ENCODE assay signal across 28 mouse cellular contexts in genomic region chr12:5345088-5345487, GRCm38 (mm10). TPM values are rescaled to one million over a fixed set of nuclear protein-coding genes. Genes with fewer than 3 reads are reported as not detected.
DNase-seq lines count a peak whose midpoint lies in the region; ATAC-seq lines count a peak whose summit lies in the region.
"Had no signal": no experiment of that assay in that cellular context is flagged by ENCODE, and none has a peak within 500 bp of the region (broad histone marks: within the 10 kb centered on the region; RNA-seq: fewer than 3 reads in every experiment).

No protein-coding gene starts in this region.

- WGBS in heart, embryonic 10.5 days: 90% methylated on average over 6 of the region's 6 CpGs
- 57% methylated on average over 6 of the region's 6 CpGs for WGBS in kidney, embryonic 16.5 days
- WGBS in lung, embryonic 15.5 days: 51% methylated on average over 6 of the region's 6 CpGs

- H3K9ac ChIP-seq in kidney, embryonic 16.5 days (replicated peaks; ENCODE audit: low read length): no peak overlapping the region
- no peak overlapping the region for H3K9ac ChIP-seq in lung, embryonic 15.5 days
- H3K9ac ChIP-seq: embryonic facial prominence, embryonic 13.5 days; embryonic facial prominence, embryonic 15.5 days; forebrain, embryonic 12.5 days had no signal

- peaks cover 12% of the 10 kb centered on the region for H3K4me1 ChIP-seq in heart, embryonic 10.5 days
- H3K4me1 ChIP-seq in kidney, embryonic 16.5 days (ENCODE audit: insufficient read depth, low read length): no peaks in the 10 kb centered on the region
- H3K4me1 ChIP-seq in lung, embryonic 15.5 days: no peaks in the 10 kb centered on the region
- H3K4me1 ChIP-seq: embryonic facial prominence, embryonic 13.5 days; embryonic facial prominence, embryonic 15.5 days had no signal

- intact Hi-C loops in heart, postnatal 10 days (cut with DNase I): no loop called here

- no peak overlapping the region for H3K27ac ChIP-seq in heart, embryonic 10.5 days
- no peak overlapping the region for H3K27ac ChIP-seq in kidney, embryonic 16.5 days (ENCODE audit: low read length)
- no peak overlapping the region for H3K27ac ChIP-seq in lung, embryonic 15.5 days
- H3K27ac ChIP-seq: embryonic facial prominence, embryonic 13.5 days; embryonic facial prominence, embryonic 15.5 days; forebrain, embryonic 10.5 days; forebrain, embryonic 12.5 days had no signal

- peak; percentile 19 for DNase-seq in heart, embryonic 10.5 days (ENCODE audit: low spot score)
- DNase-seq in heart, postnatal 10 days: no peak
- no peak for DNase-seq in kidney, adult 8-10 months
- DNase-seq in lung, postnatal 10 days: no peak
- peak; percentile 24 for DNase-seq in NIH3T3 (ENCODE audit: low read depth)
- DNase-seq: adrenal gland, adult 2 months; adrenal gland, postnatal 10 days; adrenal gland, postnatal 25 days; B cell, adult 2 months; cerebellum, adult 11 months; cerebellum, adult 18-20 months; cerebellum, adult 8-10 months; cerebellum, adult 9-11 months; cerebellum, postnatal 14 days; cerebellum, postnatal 36 days; embryo, embryonic 11 days had no signal

- no peaks in the 10 kb centered on the region for H3K9me3 ChIP-seq in heart, embryonic 10.5 days
- no peaks in the 10 kb centered on the region for H3K9me3 ChIP-seq in kidney, embryonic 16.5 days (ENCODE audit: low read length)
- no peaks in the 10 kb centered on the region for H3K9me3 ChIP-seq in lung, embryonic 15.5 days
- H3K9me3 ChIP-seq: embryonic facial prominence, embryonic 13.5 days; embryonic facial prominence, embryonic 15.5 days; forebrain, embryonic 10.5 days; forebrain, embryonic 12.5 days had no signal

- no peaks in the 10 kb centered on the region for H3K27me3 ChIP-seq in heart, embryonic 10.5 days (ENCODE audit: insufficient read depth, poor library complexity, severe bottlenecking)
- no peaks in the 10 kb centered on the region for H3K27me3 ChIP-seq in kidney, embryonic 16.5 days (ENCODE audit: insufficient read depth, low read length)
- H3K27me3 ChIP-seq in lung, embryonic 15.5 days: no peaks in the 10 kb centered on the region
- H3K27me3 ChIP-seq: CH12.LX; embryonic facial prominence, embryonic 13.5 days; embryonic facial prominence, embryonic 15.5 days; forebrain, embryonic 12.5 days had no signal

- H3K4me2 ChIP-seq in kidney, embryonic 16.5 days (replicated peaks; ENCODE audit: low read depth, low read length): no peak overlapping the region
- H3K4me2 ChIP-seq in lung, embryonic 15.5 days: no peak overlapping the region
- H3K4me2 ChIP-seq: embryonic facial prominence, embryonic 13.5 days; embryonic facial prominence, embryonic 15.5 days; forebrain, embryonic 12.5 days had no signal

- ATAC-seq in kidney, embryonic 16.5 days (ENCODE audit: low FRiP score, low TSS enrichment): peak; percentile 62
- peak; percentile 64; the same call in 1 of the 2 replicates for ATAC-seq in lung, embryonic 15.5 days (ENCODE audit: borderline replicate concordance, extremely low read depth, low FRiP score, low TSS enrichment)
- ATAC-seq: CD4-positive, CD25-positive, alpha-beta regulatory T cell, adult 4 months; forebrain, embryonic 14.5 days had no signal

- no peak overlapping the region for H3K4me3 ChIP-seq in heart, embryonic 10.5 days
- no peak overlapping the region for H3K4me3 ChIP-seq in kidney, embryonic 16.5 days (ENCODE audit: low read length)
- H3K4me3 ChIP-seq in lung, embryonic 15.5 days: no peak overlapping the region
- H3K4me3 ChIP-seq: embryonic facial prominence, embryonic 13.5 days; embryonic facial prominence, embryonic 15.5 days; erythroblast, embryonic 14.5 days; forebrain, embryonic 10.5 days; forebrain, embryonic 12.5 days had no signal

- H3K36me3 ChIP-seq in heart, embryonic 10.5 days: no peaks in the 10 kb centered on the region
- H3K36me3 ChIP-seq in kidney, embryonic 16.5 days (ENCODE audit: insufficient read depth, low read length): no peaks in the 10 kb centered on the region
- H3K36me3 ChIP-seq in lung, embryonic 15.5 days: no peaks in the 10 kb centered on the region
- H3K36me3 ChIP-seq: forebrain, embryonic 12.5 days; G1E had no signal

RNA-seq across cellular contexts. Expression of gene Klhl29, which starts 30.4 kb away (rescaled TPM):
- 0.33 and 0.60 TPM in 2 replicates for polyA plus RNA-seq in heart, embryonic 10.5 days (2016; fragmentation: Nextera tagmentation; extraction: Ambion mirVana)
- 1 to 10 TPM in 1 of 2 experiments, under 1 TPM in 1; 0.96 to 1.1 TPM for total RNA-seq in heart, postnatal 10 days (2021)
- polyA plus RNA-seq in kidney, embryonic 16.5 days (2015; fragmentation: Nextera tagmentation; extraction: Ambion mirVana): 0.31 and 0.51 TPM in 2 replicates
- 0.34 and 0.47 TPM in 2 replicates for polyA plus RNA-seq in lung, embryonic 15.5 days (2015; fragmentation: Nextera tagmentation; extraction: Ambion mirVana)
- total RNA-seq: common myeloid progenitor, adult 5-6 weeks had no signal
- polyA plus RNA-seq: erythroblast, embryonic 14.5 days; G1E had no signal

Comparison
In these comparisons a context has a peak if more than half of its experiments do, and no peak if none do; other contexts are left out.
1. DNase-seq: peak in heart, embryonic 10.5 days (single experiment) and NIH3T3 (single experiment); none in heart, postnatal 10 days (0 of 2), kidney, adult 8-10 months (0 of 2) and lung, postnatal 10 days (single experiment).